Mouse (Mus musculus) adipose tissue, adult 10 weeks (tissue): ENCODE results near the gene Emc4. TPM values are rescaled to one million over a fixed set of nuclear protein-coding genes. Genes with fewer than 3 reads are reported as not detected.

Experiments used
- polyA plus RNA-seq: library from polyadenylated mRNA; stranded (reverse); fragments of 350-450 nt; fragmentation: Illumina TruSeq; extraction: RNeasy Lipid Tissue Mini Kit (QIAGEN cat#74804); gene quantifications from one replicate; pipeline ENCODE4 v1.2.3, GENCODE M21; 2014; ENCODE audit warnings: low read depth, low replicate concordance

Gene Emc4
- 105 TPM for polyA plus RNA-seq

GRCm38 (mm10) chr2:112367726-112368673 is at the start of gene Emc4:
TSS of gene Emc4 (minus strand) at chr2:112368027.

DNA sequence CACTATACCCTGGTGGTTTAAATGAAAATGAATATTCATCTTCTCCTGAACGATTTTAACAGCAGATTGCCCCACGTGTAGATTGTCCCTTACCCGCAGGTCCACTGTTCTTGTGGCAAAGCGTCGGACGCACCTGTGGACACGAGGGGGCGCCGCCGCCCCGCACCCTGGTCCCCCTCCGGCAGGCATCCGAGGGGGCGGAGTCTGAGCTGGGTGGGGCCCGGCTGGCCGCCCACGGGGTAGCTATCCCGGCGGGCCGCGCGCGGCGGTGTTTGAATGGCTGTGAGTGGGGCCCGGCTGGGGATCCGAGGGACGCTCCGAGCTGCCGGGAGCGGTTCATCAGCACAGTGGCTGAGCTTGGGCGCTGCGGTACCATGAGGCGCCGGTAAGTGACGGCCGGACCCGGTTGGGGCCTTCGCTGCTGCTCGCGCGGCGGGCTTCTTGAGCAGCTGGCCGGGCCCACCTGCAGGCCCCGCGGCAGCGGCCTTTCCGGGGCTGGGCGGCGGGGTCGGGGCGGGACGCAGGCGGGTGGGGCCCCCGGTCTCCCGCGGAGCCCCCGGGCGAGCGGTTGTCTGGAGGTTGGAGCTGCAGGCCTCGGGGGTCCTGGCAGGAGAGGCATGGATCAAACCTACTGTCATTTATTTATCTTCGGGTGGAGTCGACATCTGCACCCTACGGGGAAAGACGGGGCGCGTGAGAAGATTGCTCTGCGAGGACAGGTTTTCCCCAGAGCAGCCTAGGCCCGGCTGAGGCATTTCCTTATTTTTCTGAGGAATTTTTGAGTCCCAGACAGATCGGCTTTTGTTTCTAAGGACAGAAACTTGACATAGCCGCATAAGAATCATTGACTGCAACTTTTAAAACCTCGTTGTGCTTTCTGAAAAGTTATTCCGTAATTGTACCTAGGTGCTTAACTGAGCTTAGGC is 11.4 kb upstream of the Emc4 start, which contains the start of gene Katnbl1:
TSS of gene Katnbl1 (plus strand) at position 239 of the 926 bp plus-strand sequence.

Other genes with a start within 250 kb of the Emc4 start
- gene Olfr1316, start 233.1 kb downstream of the Emc4 start, polyA plus RNA-seq, result not detected
- gene Olfr1317, start 227.7 kb downstream of the Emc4 start, polyA plus RNA-seq, result not detected
- gene Olfr1318, start 213.8 kb downstream of the Emc4 start, polyA plus RNA-seq, result not detected
- gene Lpcat4, start 128.6 kb downstream of the Emc4 start, polyA plus RNA-seq, result 7.1 TPM
- 0.45 TPM for gene Nutm1, start 108.7 kb downstream of the Emc4 start, polyA plus RNA-seq
- gene Nop10, start 106.1 kb downstream of the Emc4 start, polyA plus RNA-seq, result 83.2 TPM
- gene Slc12a6, start 102.2 kb downstream of the Emc4 start, polyA plus RNA-seq, result 23.8 TPM
- gene Gm21985, start 101.7 kb downstream of the Emc4 start, polyA plus RNA-seq, result not detected
- gene Katnbl1, start 11.2 kb upstream of the Emc4 start, polyA plus RNA-seq, result 16.6 TPM
- gene Emc7, start 87.0 kb upstream of the Emc4 start, polyA plus RNA-seq, result 24.3 TPM
- gene Chrm5, start 112.7 kb upstream of the Emc4 start, polyA plus RNA-seq, result not detected
- 12.7 TPM for gene Aven, start 124.9 kb upstream of the Emc4 start, polyA plus RNA-seq